Mouse (Mus musculus) kidney, postnatal 36 days (tissue): ENCODE results near the gene Mapk6.
"Not testable (repeated sequence)": the region's sequence is repeated elsewhere in the genome, so short reads cannot be mapped to it uniquely, and the experiment has no call there.

ENCODE experiments used
- DNase-seq, 2 experiments: peaks; one replicate each; pipeline ENCODE4 v3.0.0; 2021 to 2022; ENCODE audit warnings: mixed read lengths in 2 of 2

Gene Mapk6

GRCm38 (mm10) chr9:75409852-75410378 lies at the start of gene Mapk6:
Gene Mapk6, minus strand, starts transcription at chr9:75410005.
- DNase-seq: peak; percentile 96 to 99

GRCm38 (mm10) chr9:75455684-75456083 lies 45.9 kb upstream of the Mapk6 start:
- DNase-seq: no peak

GRCm38 (mm10) chr9:75453994-75454393 lies 44.2 kb upstream of the Mapk6 start:
- no peak for DNase-seq

GRCm38 (mm10) chr9:75448021-75448420 lies 38.2 kb upstream of the Mapk6 start:
- DNase-seq: no peak

GRCm38 (mm10) chr9:75446574-75446973 lies 36.8 kb upstream of the Mapk6 start:
- DNase-seq: not testable (repeated sequence)

GRCm38 (mm10) chr9:75444981-75445380 lies 35.2 kb upstream of the Mapk6 start:
- DNase-seq: peak in 1 of 2 experiments; percentile 28

GRCm38 (mm10) chr9:75441691-75442131 lies 31.9 kb upstream of the Mapk6 start:
- no peak for DNase-seq

- DNase-seq: peak; percentile 90 to 95
These were observed 31.2 kb upstream of the Mapk6 start, which contains the start of gene Leo1 for GRCm38 (mm10) chr9:75440796-75441666. Gene Leo1, plus strand, starts transcription at chr9:75441524.

GRCm38 (mm10) chr9:75437653-75438385 lies 28.0 kb upstream of the Mapk6 start:
- DNase-seq: peak; percentile 49 to 70

- DNase-seq: peak; percentile 88 to 91
These were observed 26.1 kb upstream of the Mapk6 start for GRCm38 (mm10) chr9:75435918-75436317.

- no peak for DNase-seq
These were observed 25.5 kb upstream of the Mapk6 start for GRCm38 (mm10) chr9:75435291-75435690.

- DNase-seq: no peak
These were observed 25.1 kb upstream of the Mapk6 start for GRCm38 (mm10) chr9:75434872-75435271.

- peak; percentile 71 to 77 for DNase-seq
These were observed 24.5 kb upstream of the Mapk6 start for GRCm38 (mm10) chr9:75434172-75434793.

GRCm38 (mm10) chr9:75432694-75433093 lies 22.9 kb upstream of the Mapk6 start:
- DNase-seq: no peak

GRCm38 (mm10) chr9:75430822-75431621 lies 21.2 kb upstream of the Mapk6 start:
- DNase-seq: no peak

GRCm38 (mm10) chr9:75429657-75430056 lies 19.9 kb upstream of the Mapk6 start:
- no peak for DNase-seq

- no peak for DNase-seq
These were observed 19.2 kb upstream of the Mapk6 start for GRCm38 (mm10) chr9:75429040-75429439.

- no peak for DNase-seq
These were observed 18.4 kb upstream of the Mapk6 start for GRCm38 (mm10) chr9:75428274-75428600.

- no peak for DNase-seq
These were observed 17.8 kb upstream of the Mapk6 start for GRCm38 (mm10) chr9:75427366-75428273.

- no peak for DNase-seq
These were observed 16.1 kb upstream of the Mapk6 start for GRCm38 (mm10) chr9:75425796-75426391.
